Mouse (Mus musculus): ENCODE data around the gene Lum. TPM values are rescaled to one million over a fixed set of nuclear protein-coding genes. Genes with fewer than 3 reads are reported as not detected.

Gene Lum
- total and polyA plus RNA-seq, 3 experiments = not detected

DNA sequence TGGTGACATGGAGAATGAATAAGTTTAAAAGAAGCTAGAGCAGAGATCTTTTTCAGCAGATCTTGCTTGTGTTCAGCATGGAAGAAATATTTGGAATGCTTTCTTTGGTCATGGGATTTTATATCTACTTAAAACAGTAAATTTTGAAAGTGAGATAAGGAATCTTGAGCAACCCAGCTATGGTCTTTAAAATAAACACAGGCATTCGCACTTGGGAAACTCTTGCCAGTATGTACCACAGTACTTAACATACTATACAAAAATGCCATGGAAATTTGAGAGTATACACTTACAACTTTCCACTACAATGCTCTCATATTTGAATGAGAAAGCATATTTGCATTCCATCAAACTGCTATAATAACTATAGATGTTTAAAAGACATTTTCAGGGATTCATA lies 17.2 kb upstream of the Lum start:
- dilution Hi-C loops (cut with MboI; ENCODE audit: extremely low pct_ligation_motif_present, extremely low pct_unique_long_range_greater_than_20kb, low sequenced_read_pairs) = no loop called here
- no peaks in the 10 kb centered on the region for H3K9me3 ChIP-seq (replicated peaks; ENCODE audit: low read length)
- no peak for DNase-seq (ENCODE audit: extremely low read depth)
- TF ChIP-seq ZC3H11A (IDR thresholded peaks at IDR 0.05; ENCODE audit: low read depth, low read length) = no peak
- no peak for TF ChIP-seq BHLHE40 (IDR thresholded peaks at IDR 0.05; ENCODE audit: low read depth, low read length)
- no peak for TF ChIP-seq SMC3 (IDR thresholded peaks at IDR 0.05; ENCODE audit: low read depth, low read length)
- TF ChIP-seq MAZ (IDR thresholded peaks at IDR 0.05; ENCODE audit: low read depth, low read length) = no peak
- TF ChIP-seq RAD21 (IDR thresholded peaks at IDR 0.05; ENCODE audit: low read depth, low read length) = no peak
- TF ChIP-seq TCF12 (IDR thresholded peaks at IDR 0.05; ENCODE audit: low read depth, low read length) = no peak
- TF ChIP-seq JUN (IDR thresholded peaks at IDR 0.05; ENCODE audit: insufficient read depth, low read depth, low read length) = no peak
- TF ChIP-seq PAX5 (IDR thresholded peaks at IDR 0.05; ENCODE audit: low read length) = no peak
- no peak for TF ChIP-seq MYC (IDR thresholded peaks at IDR 0.05; ENCODE audit: low read depth, low read length)
- TF ChIP-seq ZKSCAN1 (IDR thresholded peaks at IDR 0.05; ENCODE audit: borderline replicate concordance, low read depth, low read length) = no peak
- no peak for TF ChIP-seq USF2 (conservative IDR thresholded peaks at IDR 0.05; ENCODE audit: low read depth, low read length)
- TF ChIP-seq MXI1 (IDR thresholded peaks at IDR 0.05; ENCODE audit: low read depth, low read length) = no peak
- no peak for TF ChIP-seq CTCF (conservative IDR thresholded peaks at IDR 0.05 in 1 of 2, IDR thresholded peaks at IDR 0.05 in 1 of 2; ENCODE audit: low read depth in 2 of 2, low read length in 2 of 2)
- no peak for TF ChIP-seq ZMIZ1 (IDR thresholded peaks at IDR 0.05; ENCODE audit: low read depth, low read length)
- no peak for TF ChIP-seq IRF4 (IDR thresholded peaks at IDR 0.05; ENCODE audit: low read depth, low read length)
- no peak for TF ChIP-seq MAX (IDR thresholded peaks at IDR 0.05; ENCODE audit: low read length)
- TF ChIP-seq MEF2A (IDR thresholded peaks at IDR 0.05; ENCODE audit: borderline replicate concordance, low read depth, low read length) = no peak
- no peak overlapping the region for H3K9ac ChIP-seq (ENCODE audit: insufficient read depth, low read depth)
- no peaks in the 10 kb centered on the region for H3K4me1 ChIP-seq (ENCODE audit: control insufficient read depth in 1 of 2, insufficient read depth in 2 of 2)
- in situ Hi-C loops (cut with MboI; ENCODE audit: low pct_ligation_motif_present, low pct_unique_long_range_greater_than_20kb, low sequenced_read_pairs) = no loop called here
- H3K27ac ChIP-seq (ENCODE audit: insufficient read depth, low read depth) = no peak overlapping the region
- H3K79me2 ChIP-seq (replicated peaks; ENCODE audit: control insufficient read depth, extremely low read depth, insufficient read depth, poor library complexity, severe bottlenecking) = no peaks in the 10 kb centered on the region
- no peak overlapping the region for H3K4me2 ChIP-seq (ENCODE audit: insufficient read depth, low read depth, poor library complexity, severe bottlenecking)
- no peaks in the 10 kb centered on the region for H3K27me3 ChIP-seq (replicated peaks)
- H3K4me3 ChIP-seq (replicated peaks in 1 of 3; ENCODE audit: low read depth in 2 of 3, low read length in 2 of 3, poor library complexity in 1 of 3) = no peak overlapping the region
- no peaks in the 10 kb centered on the region for H3K36me3 ChIP-seq (replicated peaks in 1 of 2; ENCODE audit: control insufficient read depth in 1 of 2, insufficient read depth in 1 of 2, low read length in 1 of 2)

DNA sequence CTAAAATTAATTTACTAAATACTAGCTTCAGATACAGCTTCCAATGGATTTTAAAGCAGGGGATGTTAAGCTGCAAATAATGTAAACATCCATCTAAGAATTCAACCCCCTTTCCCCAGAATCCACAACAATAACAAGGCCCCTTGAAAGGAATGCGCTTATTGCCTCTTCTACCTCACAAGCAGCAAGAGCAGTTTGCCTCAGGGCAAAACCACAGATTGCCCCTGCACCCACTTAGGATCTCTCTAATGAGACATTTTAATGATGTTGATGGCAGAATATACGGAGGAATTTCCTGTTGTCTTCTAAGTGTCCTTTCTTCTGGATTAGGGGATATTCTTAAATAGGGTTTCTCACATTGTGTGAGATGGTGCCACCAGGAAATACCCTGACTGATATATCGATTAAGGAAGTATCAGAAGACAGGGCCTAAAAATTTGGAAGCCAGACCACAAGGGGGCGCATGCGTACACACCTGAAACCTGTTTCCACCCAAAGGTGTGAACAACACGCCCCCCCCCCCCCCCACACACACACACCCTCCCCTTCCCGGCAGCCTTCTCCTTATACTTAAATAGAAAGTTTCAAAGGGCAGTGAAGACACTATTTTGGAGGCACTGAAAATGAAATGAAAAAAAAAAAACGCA lies 2.7 kb downstream of the Lum start:
- dilution Hi-C loops (cut with MboI; ENCODE audit: extremely low pct_ligation_motif_present, extremely low pct_unique_long_range_greater_than_20kb, low sequenced_read_pairs) = no loop called here
- no peak overlapping the region for H3K4me2 ChIP-seq (ENCODE audit: insufficient read depth, low read depth, poor library complexity, severe bottlenecking)
- peak; percentile 42 for DNase-seq (ENCODE audit: extremely low read depth)

More for the DNA sequence above, 2.7 kb downstream of the Lum start:
- Histone ChIP-seq H3K9me3 (replicated peaks; ENCODE audit: low read length) (no peaks in the 10 kb centered on the region), H3K4me3 (replicated peaks in 1 of 3; ENCODE audit: low read depth in 2 of 3, low read length in 2 of 3, poor library complexity in 1 of 3) (no peak overlapping the region), H3K36me3 (replicated peaks in 1 of 2; ENCODE audit: control insufficient read depth in 1 of 2, insufficient read depth in 1 of 2, low read length in 1 of 2) (no peaks in the 10 kb centered on the region), H3K79me2 (replicated peaks; ENCODE audit: control insufficient read depth, extremely low read depth, insufficient read depth, poor library complexity, severe bottlenecking) (no peaks in the 10 kb centered on the region), H3K9ac (ENCODE audit: insufficient read depth, low read depth) (no peak overlapping the region), H3K4me1 (ENCODE audit: control insufficient read depth in 1 of 2, insufficient read depth in 2 of 2) (peaks cover 0 to 8% of the 10 kb centered on the region in 2 experiments; a peak in 1 of 4 replicates), H3K27me3 (replicated peaks) (no peaks in the 10 kb centered on the region), H3K27ac (ENCODE audit: insufficient read depth, low read depth) (no peak overlapping the region)
- TF ChIP-seq EP300 (IDR thresholded peaks at IDR 0.05; ENCODE audit: low read length) (no peak), ELF1 (IDR thresholded peaks at IDR 0.05; ENCODE audit: low read depth, low read length) (no peak), MYC (IDR thresholded peaks at IDR 0.05; ENCODE audit: low read depth, low read length) (no peak), SMC3 (IDR thresholded peaks at IDR 0.05; ENCODE audit: low read depth, low read length) (peak; percentile 70), MEF2A (IDR thresholded peaks at IDR 0.05; ENCODE audit: borderline replicate concordance, low read depth, low read length) (no peak), CTCF (conservative IDR thresholded peaks at IDR 0.05 in 1 of 2, IDR thresholded peaks at IDR 0.05 in 1 of 2; ENCODE audit: low read depth in 2 of 2, low read length in 2 of 2) (peak; percentile 19 to 63; a peak in 2 of 4 replicates), JUND (conservative IDR thresholded peaks at IDR 0.05; ENCODE audit: low read depth, low read length) (no peak), POLR2AphosphoS2 (IDR thresholded peaks at IDR 0.05; ENCODE audit: low read depth, low read length) (no peak), USF1 (IDR thresholded peaks at IDR 0.05; ENCODE audit: low read depth, low read length) (no peak), ZMIZ1 (IDR thresholded peaks at IDR 0.05; ENCODE audit: low read depth, low read length) (no peak), RAD21 (IDR thresholded peaks at IDR 0.05; ENCODE audit: low read depth, low read length) (peak; percentile 34), ZC3H11A (IDR thresholded peaks at IDR 0.05; ENCODE audit: low read depth, low read length) (no peak), CHD1 (IDR thresholded peaks at IDR 0.05; ENCODE audit: low read depth, low read length) (no peak), NRF1 (IDR thresholded peaks at IDR 0.05; ENCODE audit: low read depth, low read length) (no peak), ZKSCAN1 (IDR thresholded peaks at IDR 0.05; ENCODE audit: borderline replicate concordance, low read depth, low read length) (no peak)
- in situ Hi-C loops (cut with MboI; ENCODE audit: low pct_ligation_motif_present, low pct_unique_long_range_greater_than_20kb, low sequenced_read_pairs) = no loop called here

Data from CH12.LX (cell line).